Mouse (Mus musculus): ENCODE measurements around the gene Gm16181.

- TF ChIP-seq POLR2A (IDR thresholded peaks at IDR 0.05; ENCODE audit: low read depth, low read length) = no peak
- no peak for TF ChIP-seq CTCF (conservative IDR thresholded peaks at IDR 0.05; ENCODE audit: insufficient read depth, insufficient read length, low read depth, low read length)
These were observed 10.7 kb upstream of the Gm16181 start for GRCm38 (mm10) chr17:35209785-35210535.

Data from kidney, adult 2 months (tissue).